In genomic region chr6:38363370-38363769, GRCm38 (mm10) we compare ENCODE assay signal across 27 mouse cellular contexts. TPM values are rescaled to one million over a fixed set of nuclear protein-coding genes. Genes with fewer than 3 reads are reported as not detected.
DNase-seq lines count a peak whose midpoint lies in the region; TF ChIP-seq lines count a peak whose summit lies in the region.
"Had no signal": no experiment of that assay in that cellular context is flagged by ENCODE, and none has a peak within 500 bp of the region (broad histone marks: within the 10 kb centered on the region; RNA-seq: fewer than 3 reads in every experiment).

No protein-coding gene starts in this region.

- H3K9ac ChIP-seq in heart, adult 2 months (ENCODE audit: low read depth, low read length): no peak overlapping the region
- 0 out of 2 replicates have a peak overlapping the region, but pooled peaks have one; percentile 8 for H3K9ac ChIP-seq in ES-Bruce4 (ENCODE audit: low read depth, poor library complexity, severe bottlenecking)
- H3K9ac ChIP-seq: heart, embryonic 15.5 days; hindbrain, embryonic 14.5 days; limb, embryonic 15.5 days; liver, embryonic 13.5 days; midbrain, embryonic 15.5 days; neural tube, embryonic 15.5 days had no signal

- H3K4me1 ChIP-seq in heart, adult 2 months (ENCODE audit: control insufficient read depth, insufficient read depth, low read length): no peaks in the 10 kb centered on the region
- peaks cover 3% of the 10 kb centered on the region for H3K4me1 ChIP-seq in ES-Bruce4 (ENCODE audit: control insufficient read depth, insufficient read depth, low read length)
- H3K4me1 ChIP-seq in thymus, adult 2 months (replicated peaks; ENCODE audit: control insufficient read depth, insufficient read depth, low read length): peaks cover 8% of the 10 kb centered on the region
- H3K4me1 ChIP-seq: heart, embryonic 15.5 days; limb, embryonic 10.5 days; limb, embryonic 15.5 days; midbrain, embryonic 15.5 days; neural tube, embryonic 15.5 days had no signal

- TF ChIP-seq POLR2A in heart, adult 2 months (IDR thresholded peaks at IDR 0.05; ENCODE audit: insufficient read depth, low read depth, low read length): no peak
- no peak for TF ChIP-seq POLR2A in ES-Bruce4 (IDR thresholded peaks at IDR 0.05; ENCODE audit: insufficient read depth, low read length)
- no peak for TF ChIP-seq POLR2A in thymus, adult 2 months (IDR thresholded peaks at IDR 0.05; ENCODE audit: control insufficient read depth, extremely low read depth, insufficient read depth, low read length, poor library complexity)

- no peak overlapping the region for H3K27ac ChIP-seq in heart, adult 2 months
- H3K27ac ChIP-seq in ES-Bruce4 (ENCODE audit: insufficient read depth, low read length): peak overlapping the region; percentile 66
- H3K27ac ChIP-seq in thymus, adult 2 months (ENCODE audit: control insufficient read depth, insufficient read depth, low read length): no peak overlapping the region
- H3K27ac ChIP-seq: heart, embryonic 15.5 days; hindbrain, embryonic 14.5 days; limb, embryonic 10.5 days; limb, embryonic 15.5 days; liver, embryonic 13.5 days; midbrain, embryonic 15.5 days; neural tube, embryonic 15.5 days had no signal

- no peak for TF ChIP-seq EP300 in heart, adult 2 months (IDR thresholded peaks at IDR 0.05; ENCODE audit: insufficient read depth, low read depth, low read length)
- peak; percentile 70; the same call in 1 of the 2 replicates for TF ChIP-seq EP300 in ES-Bruce4 (IDR thresholded peaks at IDR 0.05; ENCODE audit: insufficient read depth, low read depth, low read length)

- intact Hi-C loops in heart, adult 2 months (cut with DNase I): no loop called here

- no peak for TF ChIP-seq CTCF in heart, adult 2 months (IDR thresholded peaks at IDR 0.05)
- TF ChIP-seq CTCF in ES-Bruce4 (IDR thresholded peaks at IDR 0.05; ENCODE audit: low read depth, low read length): no peak
- no peak for TF ChIP-seq CTCF in thymus, adult 2 months (IDR thresholded peaks at IDR 0.05; ENCODE audit: borderline replicate concordance, control insufficient read depth, extremely low read depth, insufficient read depth, low read length, poor library complexity)

- no peak overlapping the region for H3K4me3 ChIP-seq in heart, adult 2 months
- H3K4me3 ChIP-seq in ES-Bruce4 (ENCODE audit: low read depth, low read length): no peak overlapping the region
- H3K4me3 ChIP-seq in thymus, adult 2 months (ENCODE audit: control insufficient read depth, insufficient read depth, low read length): no peak overlapping the region
- H3K4me3 ChIP-seq: heart, embryonic 15.5 days; limb, embryonic 10.5 days; limb, embryonic 15.5 days; liver, embryonic 13.5 days; midbrain, embryonic 15.5 days; neural tube, embryonic 15.5 days had no signal

- 76% methylated on average over 4 of the region's 4 CpGs for WGBS in heart, adult 2 months
- 68% methylated on average over 4 of the region's 4 CpGs for WGBS in thymus, adult 2 months

- H3K36me3 ChIP-seq in heart, adult 2 months (ENCODE audit: control insufficient read depth, insufficient read depth, low read length): no peaks in the 10 kb centered on the region
- no peaks in the 10 kb centered on the region for H3K36me3 ChIP-seq in ES-Bruce4 (ENCODE audit: control insufficient read depth, insufficient read depth, low read length, poor library complexity, severe bottlenecking)
- H3K36me3 ChIP-seq in thymus, adult 2 months (ENCODE audit: control insufficient read depth, insufficient read depth, low read length): no peaks in the 10 kb centered on the region
- H3K36me3 ChIP-seq: heart, embryonic 15.5 days; limb, embryonic 10.5 days; limb, embryonic 15.5 days; liver, embryonic 13.5 days; midbrain, embryonic 15.5 days; neural tube, embryonic 15.5 days had no signal

- H3K79me2 ChIP-seq in heart, adult 2 months (replicated peaks; ENCODE audit: control insufficient read depth, insufficient read depth, low read length): no peaks in the 10 kb centered on the region

- H3K27me3 ChIP-seq in heart, adult 2 months (ENCODE audit: control insufficient read depth, insufficient read depth, low read length): no peaks in the 10 kb centered on the region
- H3K27me3 ChIP-seq in ES-Bruce4 (ENCODE audit: control insufficient read depth, insufficient read depth, low read length, poor library complexity, severe bottlenecking): no peaks in the 10 kb centered on the region
- H3K27me3 ChIP-seq in thymus, adult 2 months (ENCODE audit: control insufficient read depth, insufficient read depth, low read length): no peaks in the 10 kb centered on the region
- H3K27me3 ChIP-seq: CH12.LX; heart, embryonic 15.5 days; liver, embryonic 13.5 days; midbrain, embryonic 15.5 days; neural tube, embryonic 15.5 days had no signal

- peak; percentile 56 for DNase-seq in heart, adult 11 months
- DNase-seq in heart, adult 2 months: no peak
- DNase-seq in 3T3-L1 (ENCODE audit: low read depth, low spot score): peak; percentile 42
- DNase-seq in ZHBTc4 (ENCODE audit: low read depth, low spot score): peak; percentile 28
- DNase-seq in gastrocnemius, postnatal 4 days (ENCODE audit: low spot score in 2 of 2): no peak
- DNase-seq in thymus, adult 2 months: no peak
- DNase-seq: adrenal gland, postnatal 10 days; cerebellum, adult 11 months; cerebellum, adult 9-10 months; cerebellum, postnatal 36 days; gastrocnemius, postnatal 25 days; kidney, adult 11 months; kidney, postnatal 14 days; layer of hippocampus, adult 9-11 months; liver, embryonic 13.5 days; lung, adult 18-20 months; lung, postnatal 4 days; right cerebral cortex, postnatal 4 days; thymus, postnatal 14 days had no signal

- H3K9me3 ChIP-seq in ES-Bruce4 (replicated peaks; ENCODE audit: control insufficient read depth, insufficient read depth, low read length, poor library complexity, severe bottlenecking): peaks cover 8% of the 10 kb centered on the region
- H3K9me3 ChIP-seq: heart, embryonic 15.5 days; limb, embryonic 10.5 days; limb, embryonic 15.5 days; liver, embryonic 13.5 days; midbrain, embryonic 15.5 days; neural tube, embryonic 15.5 days had no signal

RNA-seq across cellular contexts. Expression of gene Zc3hav1, which starts 9.0 kb away (rescaled TPM):
- 10 to 100 TPM; 13.9 to 14.6 TPM for total RNA-seq in heart, adult 2 months (2021)
- 7.9 and 11.2 TPM in 2 replicates for polyA plus RNA-seq in heart, adult 2 months (2012; rRNA removed)
- polyA plus RNA-seq in ES-Bruce4 (2011; ENCODE audit: insufficient read depth, insufficient read length, low read depth, missing spikeins): 37.6 and 39.1 TPM in 2 replicates
- 10 to 100 TPM; 15.9 to 17.0 TPM for total RNA-seq in gastrocnemius, postnatal 4 days (2021)
- polyA plus RNA-seq in thymus, adult 2 months (2012; rRNA removed): 79.0 and 86.4 TPM in 2 replicates

RNA-seq across cellular contexts. Expression of gene Ttc26, which starts 17.9 kb away (rescaled TPM):
- 1 to 10 TPM; 1.7 to 1.9 TPM for total RNA-seq in heart, adult 2 months (2021)
- 0.66 and 1.3 TPM in 2 replicates for polyA plus RNA-seq in heart, adult 2 months (2012; rRNA removed)
- polyA plus RNA-seq in ES-Bruce4 (2011; ENCODE audit: insufficient read depth, insufficient read length, low read depth, missing spikeins): 12.1 and 14.3 TPM in 2 replicates
- total RNA-seq in gastrocnemius, postnatal 4 days (2021): 1 to 10 TPM; 4.3 TPM
- polyA plus RNA-seq in thymus, adult 2 months (2012; rRNA removed): 0.44 and 0.62 TPM in 2 replicates

Comparison
In these comparisons a context has a peak if more than half of its experiments do, and no peak if none do; other contexts are left out.
1. DNase-seq: peak in heart, adult 11 months (single experiment), 3T3-L1 (single experiment) and ZHBTc4 (single experiment); none in heart, adult 2 months (0 of 2), gastrocnemius, postnatal 4 days (0 of 2) and thymus, adult 2 months (single experiment).